Mouse (Mus musculus): ENCODE data around the gene Slc35f5.
"Not testable (repeated sequence)": the region's sequence is repeated elsewhere in the genome, so short reads cannot be mapped to it uniquely, and the experiment has no call there.

The Slc35f5 gene

GRCm38 (mm10) chr1:125560259-125561192, at the start of gene Slc35f5:
Slc35f5 (plus strand) TSS chr1:125560595.
- DNase-seq = peak; percentile 97 to 98

- DNase-seq = no peak
Observed at GRCm38 (mm10) chr1:125514706-125515105, 45.7 kb upstream of the Slc35f5 start.

GRCm38 (mm10) chr1:125516910-125517659, 43.3 kb upstream of the Slc35f5 start:
- DNase-seq = no peak

DNA sequence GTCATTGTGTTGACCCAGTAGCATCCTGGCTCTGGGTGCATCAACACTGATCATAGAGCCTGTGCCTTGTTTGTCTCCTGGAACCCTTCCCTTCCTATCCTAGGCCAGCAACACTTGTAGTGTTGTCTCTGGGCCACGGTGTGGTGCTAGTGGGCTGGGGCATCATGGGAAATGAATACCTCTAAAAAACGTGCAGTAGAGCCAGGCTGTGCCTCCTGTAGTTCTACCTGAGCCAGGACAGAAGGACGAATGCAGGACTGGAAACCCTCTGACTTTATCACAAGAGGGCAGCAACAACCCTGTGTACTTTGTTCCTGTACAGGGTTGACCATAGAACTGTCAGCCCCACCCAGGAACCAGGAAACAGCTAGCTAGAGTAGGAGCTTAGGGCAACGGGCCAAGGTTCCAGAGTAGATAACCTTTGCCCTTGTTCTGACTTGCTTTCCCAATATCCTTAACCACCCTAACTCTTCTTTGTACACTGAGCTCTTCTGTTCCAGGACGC, 41.2 kb upstream of the Slc35f5 start:
- DNase-seq = no peak

DNA sequence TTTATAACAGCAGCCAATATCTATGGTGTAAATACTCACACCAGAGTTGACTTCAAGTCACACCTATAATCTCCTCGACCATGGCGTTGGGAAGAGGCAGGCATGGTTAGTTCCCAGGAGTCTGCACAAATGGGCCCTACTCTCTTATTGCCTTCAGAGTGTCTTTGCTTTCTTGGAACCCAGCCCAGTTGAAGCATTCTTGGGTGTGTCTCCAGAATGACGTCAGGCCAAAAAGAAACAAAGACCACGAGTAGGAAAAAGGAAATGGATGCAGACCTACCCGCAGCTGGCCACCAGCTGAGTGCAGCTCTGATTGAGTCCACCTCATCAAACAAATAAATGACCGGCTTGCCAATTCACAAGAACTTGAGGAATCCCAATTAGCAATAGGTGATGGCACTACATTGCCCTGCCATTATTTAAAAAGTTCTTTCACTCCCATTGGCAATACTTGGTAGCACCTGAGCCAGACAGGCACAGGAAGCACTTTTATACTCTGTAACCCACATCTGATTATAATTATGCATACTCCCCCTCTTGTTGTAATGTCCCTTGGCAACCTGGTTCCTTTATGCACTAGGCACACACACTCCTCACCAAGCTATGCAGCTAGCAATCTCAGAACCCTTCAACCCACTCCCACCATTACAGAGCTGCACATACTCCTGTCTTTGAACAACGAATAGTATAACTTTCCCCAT, 34.3 kb upstream of the Slc35f5 start:
- no peak for DNase-seq

- DNase-seq = no peak
Observed at GRCm38 (mm10) chr1:125526666-125527004, 33.8 kb upstream of the Slc35f5 start.

DNA sequence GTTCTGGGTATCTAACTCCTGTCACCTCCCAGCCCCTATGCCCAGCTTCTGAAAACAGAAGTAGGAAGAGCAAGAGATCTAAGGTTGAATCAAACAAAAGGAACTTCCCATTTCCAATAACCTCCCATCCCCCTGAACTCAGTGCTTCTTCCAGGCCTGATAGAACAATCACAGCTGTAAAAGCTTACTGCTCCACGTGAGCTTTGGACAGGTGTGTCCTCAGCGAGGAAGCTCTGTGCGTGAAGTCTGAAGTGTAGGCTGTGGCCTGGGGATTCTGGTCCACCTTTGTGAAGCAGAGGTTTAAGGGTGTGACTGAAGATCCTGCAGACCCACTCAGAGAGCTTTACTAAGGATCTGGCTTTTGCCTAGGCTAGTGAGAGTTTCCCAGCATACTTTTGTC, 33.0 kb upstream of the Slc35f5 start:
- DNase-seq = no peak

- DNase-seq = not testable (repeated sequence)
Observed at GRCm38 (mm10) chr1:125533180-125533912, 27.0 kb upstream of the Slc35f5 start.

- DNase-seq = no peak
Observed at GRCm38 (mm10) chr1:125537131-125537530, 23.3 kb upstream of the Slc35f5 start.

DNA sequence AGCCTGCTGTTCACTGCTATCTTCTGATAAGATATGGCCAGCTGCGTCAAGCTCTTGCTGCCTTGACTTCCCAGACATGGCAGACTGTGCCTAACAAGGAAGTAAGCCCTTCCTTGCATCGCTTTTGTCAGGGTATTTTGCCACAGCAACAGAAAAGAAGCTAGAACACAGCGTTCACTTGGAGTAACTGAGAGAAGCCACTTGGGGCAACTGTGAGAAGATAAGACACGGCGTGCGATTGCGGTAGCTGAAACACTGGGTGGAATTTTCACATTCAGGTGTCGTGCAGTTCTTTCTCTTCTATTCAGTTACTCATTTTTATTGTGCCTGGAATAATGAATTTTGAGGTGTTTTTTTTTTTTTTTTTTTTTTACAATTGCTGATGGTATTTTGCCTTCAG, 22.6 kb upstream of the Slc35f5 start:
- no peak for DNase-seq

- DNase-seq = no peak
Observed at GRCm38 (mm10) chr1:125539312-125539711, 21.1 kb upstream of the Slc35f5 start.

- no peak for DNase-seq
Observed at GRCm38 (mm10) chr1:125542008-125542999, 18.1 kb upstream of the Slc35f5 start.

- DNase-seq = no peak
Observed at GRCm38 (mm10) chr1:125549872-125550271, 10.5 kb upstream of the Slc35f5 start.

- DNase-seq = no peak
Observed at GRCm38 (mm10) chr1:125550359-125550758, 10.0 kb upstream of the Slc35f5 start.

GRCm38 (mm10) chr1:125551564-125551963, 8.8 kb upstream of the Slc35f5 start:
- DNase-seq = no peak

GRCm38 (mm10) chr1:125559261-125559660, 1.1 kb upstream of the Slc35f5 start:
- DNase-seq = peak in 1 of 2 experiments; percentile 8

DNA sequence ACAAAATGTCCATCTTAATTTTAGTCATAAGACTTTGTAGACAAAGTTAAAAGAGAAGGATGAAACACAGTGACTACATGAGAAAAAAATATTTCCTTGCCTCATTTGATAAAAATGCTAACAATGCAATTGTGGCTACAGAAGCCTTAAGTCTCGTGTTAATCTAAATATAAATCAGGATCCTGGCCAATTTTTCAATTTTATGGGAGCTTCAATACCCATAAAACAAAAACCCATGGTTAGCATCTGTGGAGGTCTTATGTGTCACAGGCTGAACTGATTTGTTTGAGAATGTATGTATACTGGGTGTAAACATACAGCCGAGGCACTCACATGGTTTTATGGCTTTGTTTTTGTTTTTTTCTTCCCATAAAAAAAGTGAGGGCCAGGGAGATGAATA, 674 bp upstream of the Slc35f5 start:
- no peak for DNase-seq

DNA sequence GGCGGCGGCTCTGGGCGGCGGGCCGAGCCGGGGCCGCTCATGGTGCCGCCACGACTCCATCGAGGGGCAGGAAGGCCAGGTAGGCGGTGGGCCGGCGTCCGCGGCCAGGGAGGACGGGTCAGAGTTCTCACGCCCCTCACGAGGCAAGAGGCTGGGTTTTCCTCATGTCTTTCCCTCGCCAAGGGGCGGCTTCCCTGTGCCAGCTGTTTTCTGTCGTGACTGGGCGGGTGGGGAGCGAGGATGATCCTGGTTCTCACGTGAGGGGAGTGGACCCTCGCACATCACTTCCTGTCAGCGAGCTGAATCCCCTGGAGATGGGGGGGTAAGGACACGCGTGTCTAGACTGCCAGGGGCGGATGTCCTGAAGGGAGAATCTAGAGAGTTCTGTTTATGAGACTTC, 811 bp downstream of the Slc35f5 start:
- DNase-seq = no peak

DNA sequence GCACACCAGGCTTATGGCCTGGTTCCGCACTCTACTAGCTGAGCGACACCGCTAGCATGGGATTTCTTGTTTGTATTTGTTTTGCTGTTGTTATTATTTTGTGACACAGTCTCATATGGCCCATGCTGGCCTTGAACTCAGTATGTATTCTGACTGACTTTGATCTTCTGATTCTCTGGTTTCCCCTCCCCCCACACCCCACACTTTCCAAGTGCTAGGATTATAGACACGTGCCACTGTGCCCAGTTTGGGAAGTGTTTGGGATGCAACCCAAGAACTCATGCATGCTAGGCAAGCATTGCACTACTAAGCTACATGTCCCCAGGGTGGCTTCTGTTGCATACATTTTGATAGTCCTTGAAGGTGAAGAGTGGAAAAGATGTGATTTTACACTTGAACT, 1.4 kb downstream of the Slc35f5 start:
- DNase-seq = no peak

GRCm38 (mm10) chr1:125568126-125568525, 7.7 kb downstream of the Slc35f5 start:
- DNase-seq = no peak

DNA sequence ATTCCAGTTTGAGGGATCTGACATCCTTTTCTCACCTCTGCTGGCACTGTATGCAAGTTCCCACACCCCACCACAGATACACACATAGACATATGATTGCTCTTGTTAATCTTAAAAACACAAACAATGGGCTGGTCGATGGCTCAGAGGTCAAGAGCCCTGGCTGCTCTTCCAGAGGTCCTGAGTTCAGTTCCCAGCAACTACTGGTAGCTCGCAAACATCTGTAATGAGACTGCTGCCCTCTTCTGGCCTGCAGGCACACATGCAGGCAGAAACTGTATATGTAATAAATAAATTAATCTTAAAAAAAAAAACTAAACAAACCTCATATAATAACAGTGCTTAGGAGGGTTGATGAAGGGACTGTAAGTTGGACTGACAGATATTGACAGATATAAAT, 13.8 kb downstream of the Slc35f5 start:
- no peak for DNase-seq
